Comparison of ENCODE assay signal across 31 mouse cellular contexts in the genomic region with DNA sequence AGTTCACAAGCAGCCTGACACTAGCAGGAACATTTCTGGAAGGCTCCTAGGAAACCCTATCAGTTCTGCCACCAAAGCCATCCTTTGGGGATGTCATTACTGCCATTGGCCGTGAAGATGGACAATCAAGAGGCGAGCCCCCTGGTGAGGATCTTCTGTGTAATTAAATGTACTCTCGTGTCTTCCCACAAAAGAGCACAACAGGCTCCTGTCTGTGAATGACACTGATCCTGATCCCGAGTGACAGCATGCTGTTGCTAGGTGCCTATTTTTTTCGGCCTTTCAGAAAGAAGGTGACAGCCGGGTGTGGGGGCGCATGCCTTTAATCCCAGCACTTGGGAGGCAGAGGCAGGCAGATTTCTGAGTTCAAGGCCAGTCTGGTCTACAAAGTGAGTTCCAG.
DNase-seq lines count a peak whose midpoint lies in the region; ATAC-seq lines count a peak whose summit lies in the region.
"Had no signal": no experiment of that assay in that cellular context is flagged by ENCODE, and none has a peak within 500 bp of the region (broad histone marks: within the 10 kb centered on the region; RNA-seq: fewer than 3 reads in every experiment).

No protein-coding gene starts in this region.

- H3K9me3 ChIP-seq in midbrain, embryonic 11.5 days (ENCODE audit: control insufficient read depth, low read length), result no peaks in the 10 kb centered on the region
- H3K9me3 ChIP-seq in midbrain, embryonic 13.5 days, result 0 out of 2 replicates have a peak, but pooled peaks cover 3% of the 10 kb centered on the region
- H3K9me3 ChIP-seq: embryonic facial prominence, embryonic 10.5 days; embryonic facial prominence, embryonic 13.5 days; forebrain, embryonic 12.5 days; forebrain, embryonic 15.5 days; heart, embryonic 10.5 days; heart, embryonic 13.5 days had no signal

- H3K9ac ChIP-seq in midbrain, embryonic 11.5 days (ENCODE audit: low read length), result no peak overlapping the region
- H3K9ac ChIP-seq in midbrain, embryonic 13.5 days (replicated peaks), result no peak overlapping the region
- H3K9ac ChIP-seq: embryonic facial prominence, embryonic 13.5 days; forebrain, embryonic 12.5 days; forebrain, embryonic 15.5 days; heart, embryonic 13.5 days; hindbrain, embryonic 14.5 days had no signal

- WGBS in midbrain, embryonic 11.5 days, result 42% methylated on average over 7 of the region's 7 CpGs
- 46% methylated on average over 7 of the region's 7 CpGs for WGBS in midbrain, embryonic 13.5 days

- H3K27ac ChIP-seq in midbrain, embryonic 11.5 days (ENCODE audit: low read depth, low read length), result no peak overlapping the region
- H3K27ac ChIP-seq in midbrain, embryonic 13.5 days, result no peak overlapping the region
- H3K27ac ChIP-seq: embryonic facial prominence, embryonic 10.5 days; embryonic facial prominence, embryonic 13.5 days; forebrain, embryonic 12.5 days; forebrain, embryonic 15.5 days; heart, adult 2 months; heart, embryonic 10.5 days; heart, embryonic 13.5 days; hindbrain, embryonic 14.5 days; hindbrain, postnatal 0 days had no signal

- H3K27me3 ChIP-seq in midbrain, embryonic 11.5 days (ENCODE audit: control insufficient read depth, insufficient read depth, low read length), result peaks cover 10% of the 10 kb centered on the region
- peaks cover 45% of the 10 kb centered on the region for H3K27me3 ChIP-seq in midbrain, embryonic 13.5 days
- H3K27me3 ChIP-seq: CH12.LX; embryonic facial prominence, embryonic 13.5 days; forebrain, embryonic 15.5 days; heart, embryonic 13.5 days; Patski had no signal

- ATAC-seq in midbrain, embryonic 11.5 days (ENCODE audit: low FRiP score), result no peak
- ATAC-seq in midbrain, embryonic 13.5 days, result no peak
- ATAC-seq: forebrain, embryonic 15.5 days; hindbrain, postnatal 0 days; inflammation-experienced regulatory T-cells, adult 6 months; intestine, embryonic 16.5 days; Patski had no signal

- no peak overlapping the region for H3K4me3 ChIP-seq in midbrain, embryonic 11.5 days (ENCODE audit: low read depth, low read length)
- no peak overlapping the region for H3K4me3 ChIP-seq in midbrain, embryonic 13.5 days (replicated peaks)
- H3K4me3 ChIP-seq: embryonic facial prominence, embryonic 10.5 days; embryonic facial prominence, embryonic 13.5 days; erythroblast, embryonic 14.5 days; forebrain, embryonic 12.5 days; forebrain, embryonic 15.5 days; heart, adult 2 months; heart, embryonic 10.5 days; heart, embryonic 13.5 days had no signal

- peaks cover 2% of the 10 kb centered on the region; the same call in 1 of the 2 replicates for H3K4me1 ChIP-seq in midbrain, embryonic 11.5 days (ENCODE audit: control insufficient read depth, insufficient read depth, low read length)
- peaks cover 6% of the 10 kb centered on the region; the same call in 1 of the 2 replicates for H3K4me1 ChIP-seq in midbrain, embryonic 13.5 days (replicated peaks)

- H3K36me3 ChIP-seq in midbrain, embryonic 11.5 days (ENCODE audit: control insufficient read depth, insufficient read depth, low read length), result no peaks in the 10 kb centered on the region
- H3K36me3 ChIP-seq in midbrain, embryonic 13.5 days, result no peaks in the 10 kb centered on the region
- H3K36me3 ChIP-seq: embryonic facial prominence, embryonic 10.5 days; embryonic facial prominence, embryonic 13.5 days; forebrain, embryonic 12.5 days; forebrain, embryonic 15.5 days; G1E; heart, embryonic 10.5 days; heart, embryonic 13.5 days had no signal

- no peak overlapping the region for H3K4me2 ChIP-seq in midbrain, embryonic 11.5 days
- H3K4me2 ChIP-seq in midbrain, embryonic 13.5 days (replicated peaks), result no peak overlapping the region
- H3K4me2 ChIP-seq: embryonic facial prominence, embryonic 13.5 days; forebrain, embryonic 12.5 days; forebrain, embryonic 15.5 days; heart, embryonic 13.5 days; hindbrain, embryonic 14.5 days had no signal

- DNase-seq in embryo, embryonic 10.5 days (ENCODE audit: low spot score), result peak; percentile 28
- no peak for DNase-seq in embryo, embryonic 11 days
- DNase-seq in midbrain, embryonic 11.5 days (ENCODE audit: low spot score, missing footprints), result peak; percentile 91
- peak; percentile 76 for DNase-seq in retina, embryonic 14.5 days (ENCODE audit: low spot score)
- no peak for DNase-seq in thymus, adult 18-20 months
- DNase-seq: adrenal gland, postnatal 10 days; adrenal gland, postnatal 36 days; B cell, adult 2 months; cerebellum, adult 11 months; cerebellum, adult 2 months; cerebellum, adult 9-11 months; cerebellum, postnatal 25 days; gastrocnemius, postnatal 10 days; gastrocnemius, postnatal 36 days; heart, adult 2 months; heart, postnatal 14 days had no signal

Comparison
In these comparisons a context has a peak if more than half of its experiments do, and no peak if none do; other contexts are left out.
1. DNase-seq: peak in embryo, embryonic 10.5 days (single experiment), midbrain, embryonic 11.5 days (single experiment) and retina, embryonic 14.5 days (single experiment); none in embryo, embryonic 11 days (single experiment) and thymus, adult 18-20 months (0 of 2).